Mouse (Mus musculus): Measurements from ENCODE around the gene Abi3bp. TPM values are rescaled to one million over a fixed set of nuclear protein-coding genes. Genes with fewer than 3 reads are reported as not detected.

Gene Abi3bp
- polyA plus RNA-seq, 1 experiment from 2014 or later, result 0.57 TPM

DNA sequence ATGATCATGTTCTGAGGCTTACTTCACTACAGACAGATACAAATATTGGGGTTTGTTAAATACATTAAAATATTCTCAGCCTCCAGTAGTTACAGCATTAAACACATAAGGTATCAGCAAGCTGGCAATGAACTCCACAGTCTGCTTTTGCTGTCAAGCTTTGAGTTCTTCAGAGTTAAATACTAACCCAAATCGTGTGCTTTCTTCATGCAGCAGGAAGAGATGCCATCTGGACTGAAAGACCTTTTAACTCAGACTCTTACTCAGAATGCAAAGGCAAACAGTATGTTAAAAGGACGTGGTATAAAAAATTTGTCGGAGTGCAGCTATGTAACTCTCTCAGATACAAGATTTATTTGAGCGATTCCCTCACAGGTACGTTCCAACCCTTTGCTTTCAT lies 209.1 kb downstream of the Abi3bp start:
- no peak overlapping the region for H3K4me3 ChIP-seq (ENCODE audit: low read depth, low read length)
- no peaks in the 10 kb centered on the region for H3K4me1 ChIP-seq (replicated peaks; ENCODE audit: control insufficient read depth, insufficient read depth, low read length)
- H3K27ac ChIP-seq (ENCODE audit: low read depth, low read length), result no peak overlapping the region
- no peak for DNase-seq (ENCODE audit: low spot score)
- H3K9me3 ChIP-seq (ENCODE audit: control insufficient read depth, low read length), result no peaks in the 10 kb centered on the region
- WGBS, result 93% methylated on average over 5 of the region's 5 CpGs
- no peaks in the 10 kb centered on the region for H3K36me3 ChIP-seq (ENCODE audit: control insufficient read depth, insufficient read depth, low read length)
- no peak overlapping the region for H3K4me2 ChIP-seq (replicated peaks; ENCODE audit: low read depth, low read length)
- no peak overlapping the region for H3K9ac ChIP-seq (ENCODE audit: low read depth, low read length)
- no peak for ATAC-seq (ENCODE audit: low FRiP score)
- no peaks in the 10 kb centered on the region for H3K27me3 ChIP-seq (ENCODE audit: control insufficient read depth, insufficient read depth, low read length)

DNA sequence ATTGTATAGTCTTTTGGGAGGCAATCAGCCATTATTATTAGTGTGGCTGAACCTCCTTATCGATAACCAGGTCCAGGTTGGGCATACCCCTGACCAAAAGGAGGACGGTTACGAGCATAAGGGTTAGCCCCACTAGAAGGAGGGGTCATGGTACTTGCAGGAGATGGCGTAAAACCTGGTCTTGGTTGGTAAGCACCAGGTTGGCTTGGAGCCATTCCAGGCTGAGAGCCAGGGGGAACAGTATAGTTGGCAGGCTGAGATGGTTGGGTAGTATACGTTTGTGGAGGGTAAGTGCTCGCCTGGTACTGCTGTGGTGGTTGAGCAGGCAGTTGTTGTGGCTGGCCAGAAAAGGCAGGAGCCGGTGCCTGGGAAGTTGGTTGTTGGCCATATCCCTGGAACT lies 213.0 kb downstream of the Abi3bp start:
- Histone ChIP-seq H3K4me1 (replicated peaks; ENCODE audit: control insufficient read depth, insufficient read depth, low read length) (no peaks in the 10 kb centered on the region), H3K27me3 (ENCODE audit: control insufficient read depth, insufficient read depth, low read length) (no peaks in the 10 kb centered on the region), H3K36me3 (ENCODE audit: control insufficient read depth, insufficient read depth, low read length) (no peaks in the 10 kb centered on the region), H3K4me2 (replicated peaks; ENCODE audit: low read depth, low read length) (no peak overlapping the region), H3K27ac (ENCODE audit: low read depth, low read length) (no peak overlapping the region), H3K9ac (ENCODE audit: low read depth, low read length) (no peak overlapping the region), H3K4me3 (ENCODE audit: low read depth, low read length) (no peak overlapping the region), H3K9me3 (ENCODE audit: control insufficient read depth, low read length) (no peaks in the 10 kb centered on the region)
- WGBS, result 95% methylated on average over 7 of the region's 7 CpGs
- no peak for DNase-seq (ENCODE audit: low spot score)
- no peak for ATAC-seq (ENCODE audit: low FRiP score)

DNA sequence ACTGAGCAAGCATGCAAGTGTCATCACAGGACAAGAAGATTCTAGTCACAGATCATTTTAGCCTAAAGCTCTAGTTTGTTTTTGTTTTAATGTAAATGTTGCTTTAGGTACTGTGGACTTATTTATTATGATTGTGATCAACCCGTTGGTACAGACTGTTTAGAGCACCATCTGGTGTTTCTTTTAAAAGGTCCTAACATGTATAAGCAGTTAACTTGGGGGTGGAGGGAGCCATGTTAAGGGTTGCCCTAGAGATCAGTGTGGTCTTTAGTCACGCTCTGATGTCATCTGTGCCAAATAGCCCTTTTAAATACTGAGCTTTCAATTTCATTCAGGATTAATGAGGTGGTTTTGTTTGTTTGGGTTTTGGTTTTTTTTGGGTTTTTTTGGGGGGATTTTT lies 218.8 kb downstream of the Abi3bp start:
- Histone ChIP-seq H3K4me3 (ENCODE audit: low read depth, low read length) (no peak overlapping the region), H3K9me3 (ENCODE audit: control insufficient read depth, low read length) (no peaks in the 10 kb centered on the region), H3K36me3 (ENCODE audit: control insufficient read depth, insufficient read depth, low read length) (no peaks in the 10 kb centered on the region), H3K4me2 (replicated peaks; ENCODE audit: low read depth, low read length) (no peak overlapping the region), H3K9ac (ENCODE audit: low read depth, low read length) (no peak overlapping the region), H3K27me3 (ENCODE audit: control insufficient read depth, insufficient read depth, low read length) (no peaks in the 10 kb centered on the region), H3K4me1 (replicated peaks; ENCODE audit: control insufficient read depth, insufficient read depth, low read length) (no peaks in the 10 kb centered on the region), H3K27ac (ENCODE audit: low read depth, low read length) (no peak overlapping the region)
- DNase-seq (ENCODE audit: low spot score) (no peak), ATAC-seq (ENCODE audit: low FRiP score) (no peak)
- WGBS, result 59% methylated on average over 2 of the region's 2 CpGs

- no peaks in the 10 kb centered on the region for H3K27me3 ChIP-seq (ENCODE audit: control insufficient read depth, insufficient read depth, low read length)
- no peaks in the 10 kb centered on the region for H3K4me1 ChIP-seq (replicated peaks; ENCODE audit: control insufficient read depth, insufficient read depth, low read length)
- H3K27ac ChIP-seq (ENCODE audit: low read depth, low read length), result no peak overlapping the region
- H3K9ac ChIP-seq (ENCODE audit: low read depth, low read length), result no peak overlapping the region
- no peak overlapping the region for H3K4me2 ChIP-seq (replicated peaks; ENCODE audit: low read depth, low read length)
- no peak overlapping the region for H3K4me3 ChIP-seq (ENCODE audit: low read depth, low read length)
- 0 out of 2 replicates have a peak, but pooled peaks cover 2% of the 10 kb centered on the region for H3K36me3 ChIP-seq (ENCODE audit: control insufficient read depth, insufficient read depth, low read length)
- no peak for ATAC-seq (ENCODE audit: low FRiP score)
- WGBS, result 93% methylated on average over 3 of the region's 3 CpGs
- H3K9me3 ChIP-seq (ENCODE audit: control insufficient read depth, low read length), result no peaks in the 10 kb centered on the region
- DNase-seq (ENCODE audit: low spot score), result no peak
Measured at GRCm38 (mm10) chr16:56700898-56701297, 223.2 kb downstream of the Abi3bp start.

GRCm38 (mm10) chr16:56705731-56706130 lies 228.1 kb downstream of the Abi3bp start:
- H3K9me3 ChIP-seq (ENCODE audit: control insufficient read depth, low read length), result no peaks in the 10 kb centered on the region
- ATAC-seq (ENCODE audit: low FRiP score), result no peak
- no peak for DNase-seq (ENCODE audit: low spot score)

DNA sequence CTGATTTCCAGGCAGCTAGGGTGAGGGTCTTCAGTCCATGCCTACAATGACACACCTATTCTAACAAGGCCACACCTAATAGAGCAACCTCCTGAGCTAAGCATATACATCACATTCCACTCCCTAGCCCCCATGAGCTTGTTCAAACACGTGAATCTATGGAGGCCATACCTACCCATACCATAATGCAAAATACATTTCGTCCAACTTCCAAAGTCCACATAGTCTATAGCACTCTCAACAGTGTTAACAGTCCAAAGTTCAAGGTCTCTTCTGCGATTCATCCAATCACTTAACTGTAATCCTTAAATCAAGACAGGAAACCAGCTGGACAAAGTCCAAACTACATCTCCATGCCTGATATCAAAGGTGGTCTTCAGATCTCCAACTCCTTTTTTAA lies 232.4 kb downstream of the Abi3bp start:
- ATAC-seq (ENCODE audit: low FRiP score) (no peak), DNase-seq (ENCODE audit: low spot score) (no peak)
- Histone ChIP-seq H3K4me3 (ENCODE audit: low read depth, low read length) (no peak overlapping the region), H3K27me3 (ENCODE audit: control insufficient read depth, insufficient read depth, low read length) (no peaks in the 10 kb centered on the region), H3K9ac (ENCODE audit: low read depth, low read length) (no peak overlapping the region), H3K27ac (ENCODE audit: low read depth, low read length) (no peak overlapping the region), H3K9me3 (ENCODE audit: control insufficient read depth, low read length) (no peaks in the 10 kb centered on the region), H3K4me1 (replicated peaks; ENCODE audit: control insufficient read depth, insufficient read depth, low read length) (no peaks in the 10 kb centered on the region), H3K4me2 (replicated peaks; ENCODE audit: low read depth, low read length) (no peak overlapping the region), H3K36me3 (ENCODE audit: control insufficient read depth, insufficient read depth, low read length) (peaks cover 2% of the 10 kb centered on the region; the same call in 1 of the 2 replicates)
- 91% methylated on average over 3 of the region's 3 CpGs for WGBS

More at GRCm38 (mm10) chr16:56705731-56706130, 228.1 kb downstream of the Abi3bp start:
- Histone ChIP-seq H3K27ac (ENCODE audit: low read depth, low read length) (no peak overlapping the region), H3K4me3 (ENCODE audit: low read depth, low read length) (no peak overlapping the region), H3K4me1 (replicated peaks; ENCODE audit: control insufficient read depth, insufficient read depth, low read length) (no peaks in the 10 kb centered on the region), H3K4me2 (replicated peaks; ENCODE audit: low read depth, low read length) (no peak overlapping the region), H3K36me3 (ENCODE audit: control insufficient read depth, insufficient read depth, low read length) (0 out of 2 replicates have a peak, but pooled peaks cover 2% of the 10 kb centered on the region), H3K27me3 (ENCODE audit: control insufficient read depth, insufficient read depth, low read length) (no peaks in the 10 kb centered on the region), H3K9ac (ENCODE audit: low read depth, low read length) (no peak overlapping the region)
- WGBS, result 88% methylated on average over 3 of the region's 3 CpGs

DNA sequence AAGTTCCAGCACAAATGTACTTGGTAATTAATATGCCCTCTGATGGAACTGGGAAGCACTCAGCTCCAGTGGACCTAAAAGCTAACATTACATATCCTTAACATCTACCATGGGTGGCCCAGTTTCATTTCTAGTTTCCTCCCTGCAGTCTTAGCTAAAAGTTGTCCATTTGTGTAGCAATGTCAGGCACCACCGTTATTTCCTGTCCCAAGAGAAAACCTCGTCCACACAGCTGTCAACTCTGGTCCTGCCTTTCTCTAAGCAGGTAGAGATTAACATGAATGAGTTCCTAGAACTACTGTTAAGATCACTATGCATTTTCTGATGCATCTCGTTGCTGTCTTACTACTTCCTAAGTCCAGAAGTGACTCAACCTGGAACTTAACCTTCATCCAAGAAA lies 237.9 kb downstream of the Abi3bp start:
- H3K27ac ChIP-seq (ENCODE audit: low read depth, low read length), result no peak overlapping the region
- WGBS, result 81% methylated on average over 3 of the region's 3 CpGs

DNA sequence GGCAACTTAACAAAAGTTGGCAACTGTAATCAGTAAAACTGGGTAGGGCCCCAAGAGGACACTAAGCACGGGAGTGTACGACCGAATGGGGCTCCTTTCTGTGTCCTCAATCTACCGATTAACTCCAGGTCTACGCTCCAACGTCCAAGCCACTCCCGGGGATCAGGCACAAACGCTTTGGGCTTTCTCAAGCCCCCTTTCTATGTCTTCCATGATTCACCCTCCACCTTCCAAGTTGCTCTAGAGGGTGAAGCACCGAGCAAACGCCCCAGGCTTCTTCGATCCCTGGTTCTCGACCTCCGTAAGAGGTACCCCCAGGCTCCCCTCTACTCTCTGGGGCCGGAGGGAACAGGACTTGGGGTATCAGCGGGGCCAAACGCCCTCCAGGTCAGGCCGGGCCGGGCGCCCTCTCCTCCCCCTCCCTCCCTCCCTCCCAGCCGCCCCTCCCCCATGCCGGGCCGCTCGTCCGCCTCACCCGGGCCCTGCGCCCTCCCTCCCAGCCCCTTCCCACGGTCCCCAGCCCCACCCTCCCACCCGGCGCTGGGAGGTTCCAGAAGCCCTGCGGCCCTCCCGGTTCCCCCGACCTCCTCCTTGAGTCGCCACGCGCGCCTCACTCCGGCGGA lies 239.0 kb downstream of the Abi3bp start:
- DNase-seq (ENCODE audit: low spot score) (peak; percentile 76), ATAC-seq (ENCODE audit: low FRiP score) (peak; percentile 86)
- WGBS, result 1% methylated on average over 21 of the region's 38 CpGs
- Histone ChIP-seq H3K9me3 (ENCODE audit: control insufficient read depth, low read length) (no peaks in the 10 kb centered on the region), H3K27ac (ENCODE audit: low read depth, low read length) (peak overlapping the region; percentile 99), H3K4me3 (ENCODE audit: low read depth, low read length) (peak overlapping the region; percentile 86), H3K4me2 (replicated peaks; ENCODE audit: low read depth, low read length) (peak overlapping the region; percentile 73), H3K4me1 (replicated peaks; ENCODE audit: control insufficient read depth, insufficient read depth, low read length) (0 out of 2 replicates have a peak, but pooled peaks cover 3% of the 10 kb centered on the region), H3K9ac (ENCODE audit: low read depth, low read length) (peak overlapping the region; percentile 87), H3K36me3 (ENCODE audit: control insufficient read depth, insufficient read depth, low read length) (peaks cover 2% of the 10 kb centered on the region; the same call in 1 of the 2 replicates), H3K27me3 (ENCODE audit: control insufficient read depth, insufficient read depth, low read length) (no peaks in the 10 kb centered on the region)

More for the DNA sequence above, 237.9 kb downstream of the Abi3bp start:
- H3K4me2 ChIP-seq (replicated peaks; ENCODE audit: low read depth, low read length), result peak overlapping the region; percentile 73; the same call in 1 of the 2 replicates
- H3K27me3 ChIP-seq (ENCODE audit: control insufficient read depth, insufficient read depth, low read length), result no peaks in the 10 kb centered on the region
- peaks cover 2% of the 10 kb centered on the region; the same call in 1 of the 2 replicates for H3K36me3 ChIP-seq (ENCODE audit: control insufficient read depth, insufficient read depth, low read length)
- 0 out of 2 replicates have a peak, but pooled peaks cover 3% of the 10 kb centered on the region for H3K4me1 ChIP-seq (replicated peaks; ENCODE audit: control insufficient read depth, insufficient read depth, low read length)
- H3K9me3 ChIP-seq (ENCODE audit: control insufficient read depth, low read length), result no peaks in the 10 kb centered on the region
- H3K4me3 ChIP-seq (ENCODE audit: low read depth, low read length), result no peak overlapping the region; the same call in 1 of the 2 replicates
- ATAC-seq (ENCODE audit: low FRiP score), result no peak
- H3K9ac ChIP-seq (ENCODE audit: low read depth, low read length), result no peak overlapping the region
- no peak for DNase-seq (ENCODE audit: low spot score)

Measured in hindbrain, embryonic 11.5 days (tissue).